Mouse (Mus musculus) retina, postnatal 1 day (tissue): ENCODE data around the gene Gm10318.

Source experiments
- DNase-seq: peaks from one replicate; pipeline ENCODE4 v3.0.0-alpha.2; 2012

Gm10318 gene

DNA sequence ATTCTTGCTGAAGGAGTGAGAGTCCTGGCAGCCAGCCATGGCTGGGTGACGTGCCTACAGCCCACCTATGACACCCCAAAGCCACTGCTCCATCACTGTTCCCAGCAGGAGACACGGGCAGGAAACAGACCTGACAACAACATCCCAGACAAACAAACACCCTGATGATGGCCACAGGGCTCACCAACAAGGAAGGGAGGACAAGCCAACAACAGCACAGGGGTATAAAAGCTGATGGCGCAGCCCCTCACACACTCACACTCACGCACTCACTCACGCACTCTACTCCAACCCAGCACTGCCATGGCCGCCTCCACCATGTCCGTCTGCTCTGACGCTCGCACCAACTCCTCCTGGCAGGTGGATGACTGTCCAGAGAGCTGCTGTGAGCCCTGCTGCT is at the start of gene Gm10318:
Gene Gm10318 (plus strand): TSS at position 301 of the 400 bp plus-strand sequence.
- DNase-seq: peak; percentile 5

DNA sequence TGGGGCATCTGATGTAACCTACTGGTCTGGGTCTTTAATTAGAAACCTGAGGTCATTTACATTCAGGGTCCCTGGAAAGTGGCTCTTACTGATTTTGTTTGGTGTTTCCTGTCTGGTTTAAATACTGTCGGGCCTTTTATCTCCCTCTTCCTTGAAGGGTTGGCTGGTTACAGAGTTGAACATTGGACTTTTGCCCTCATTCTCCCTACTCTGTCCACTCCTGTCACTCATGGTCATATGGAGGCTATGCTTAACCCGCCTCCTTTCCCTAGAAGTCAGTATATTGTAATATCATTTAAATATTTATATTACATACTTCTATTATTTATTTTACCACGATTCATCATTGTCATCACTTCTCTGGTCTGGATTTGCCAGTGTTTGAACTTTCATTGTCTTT is 48.6 kb upstream of the Gm10318 start:
- DNase-seq: no peak

DNA sequence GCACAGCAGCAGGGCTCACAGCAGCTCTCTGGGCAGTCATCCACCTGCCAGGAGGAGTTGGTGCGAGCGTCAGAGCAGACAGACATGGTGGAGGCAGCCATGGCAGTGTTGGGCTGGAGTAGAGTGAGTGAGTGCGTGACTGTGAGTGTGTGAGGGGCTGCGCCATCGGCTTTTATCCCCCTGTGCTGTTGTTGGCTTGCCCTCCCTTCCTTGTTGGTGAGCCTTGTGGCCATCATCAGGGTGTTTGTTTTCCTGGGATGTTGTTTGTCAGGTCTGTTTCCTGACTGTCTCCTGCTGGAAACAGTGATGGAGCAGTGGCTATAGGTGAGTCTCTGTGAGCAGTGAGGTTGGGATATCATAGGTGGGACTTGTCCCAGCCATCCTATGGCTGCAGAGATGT is 40.9 kb upstream of the Gm10318 start, which contains the start of gene Gm9507:
Gene Gm9507 (minus strand): TSS at position 101 of the 400 bp plus-strand sequence.
- no peak for DNase-seq

DNA sequence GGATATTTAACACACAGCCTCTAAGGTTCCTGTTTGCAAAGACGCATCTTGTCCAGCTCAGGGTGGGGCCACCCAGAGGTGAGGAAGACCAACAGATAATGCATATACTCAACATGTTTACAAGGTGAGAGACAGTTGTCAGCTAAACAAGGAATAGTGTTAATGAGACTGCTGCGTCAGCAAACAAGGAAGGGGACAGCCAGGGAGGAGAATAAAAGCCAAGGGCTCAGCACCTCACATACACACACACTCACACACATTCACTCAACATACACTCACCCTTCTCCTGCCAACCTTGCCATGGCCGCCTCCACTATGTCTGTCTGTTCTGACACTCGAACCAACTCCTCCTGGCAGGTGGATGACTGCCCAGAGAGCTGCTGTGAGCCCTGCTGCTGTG is 38.3 kb upstream of the Gm10318 start, which contains the start of gene Gm2696:
Gene Gm2696 (plus strand): TSS at position 301 of the 400 bp plus-strand sequence.
- DNase-seq: no peak

DNA sequence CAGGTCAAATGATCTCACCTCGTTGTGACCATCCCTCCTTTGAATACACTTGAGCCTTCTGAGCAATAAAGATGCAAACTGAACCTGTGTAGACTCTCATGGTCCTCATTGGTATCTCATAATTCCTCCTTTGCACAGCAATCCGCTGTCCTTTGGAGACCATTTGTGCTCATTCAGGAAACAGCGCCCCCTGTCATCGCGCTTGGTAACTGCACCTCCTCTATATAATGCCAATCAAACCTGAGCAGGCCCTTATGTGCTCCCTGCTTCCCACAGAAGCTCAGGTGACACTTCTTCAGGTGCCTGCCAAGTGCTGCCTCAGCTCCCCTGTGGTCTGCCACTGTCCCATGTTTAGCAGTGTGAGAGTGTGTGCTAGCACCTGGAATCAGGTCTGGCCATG is 37.1 kb upstream of the Gm10318 start:
- peak; percentile 45 for DNase-seq

DNA sequence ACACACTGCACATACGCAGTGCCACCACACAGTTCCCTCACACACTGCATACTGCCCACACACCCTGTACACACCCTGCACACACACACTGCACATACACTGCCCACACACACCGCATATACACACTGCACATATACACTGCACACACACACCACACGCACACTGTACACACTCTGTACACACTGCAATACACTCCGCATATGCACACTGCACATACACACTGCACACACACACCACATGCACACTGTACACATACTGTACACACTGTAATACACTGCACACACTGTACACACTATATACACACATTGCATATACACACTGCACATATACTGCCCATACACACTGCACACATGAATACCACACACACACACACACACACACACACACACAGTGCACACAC is 34.1 kb upstream of the Gm10318 start:
- DNase-seq: no peak

DNA sequence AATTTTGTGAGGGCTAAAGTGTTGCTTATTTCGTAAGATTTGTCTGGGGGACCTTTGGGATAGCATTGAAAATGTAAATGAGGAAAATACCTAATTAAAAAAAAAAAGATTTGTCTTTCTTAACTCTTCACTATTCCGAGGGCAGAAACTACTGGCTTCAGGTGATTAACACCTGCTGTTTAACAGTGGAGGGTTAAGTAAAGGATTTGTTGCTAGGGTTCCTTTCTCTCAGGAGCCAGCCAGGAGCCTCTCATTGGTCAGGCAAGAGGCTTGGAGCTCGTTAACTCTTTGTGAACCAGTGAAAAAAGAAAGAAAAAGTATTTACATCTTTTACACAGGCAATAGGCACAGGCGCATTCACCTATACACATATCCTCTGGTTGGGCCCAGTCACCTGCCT is 33.5 kb upstream of the Gm10318 start:
- DNase-seq: no peak

DNA sequence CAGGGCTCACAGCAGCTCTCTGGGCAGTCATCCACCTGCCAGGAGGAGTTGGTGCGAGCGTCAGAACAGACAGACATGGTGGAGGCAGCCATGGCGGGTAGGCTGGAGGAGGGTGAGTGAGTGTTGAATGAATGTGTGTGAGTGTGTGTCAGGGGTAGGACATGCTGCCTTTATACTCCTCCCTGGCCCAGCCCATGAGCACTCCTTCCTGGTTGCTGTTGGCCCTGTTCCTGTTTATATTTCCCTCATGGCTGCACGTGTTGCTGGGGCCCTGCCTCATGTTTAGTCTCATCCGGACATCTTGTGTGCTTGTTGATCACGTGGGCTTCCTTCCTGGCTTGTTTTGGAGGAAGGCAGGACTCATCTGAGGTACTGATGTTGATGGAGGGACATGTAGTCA is 25.7 kb upstream of the Gm10318 start, which contains the start of gene Krtap10-4:
Gene Krtap10-4 (minus strand): TSS at position 145 of the 400 bp plus-strand sequence.
- no peak for DNase-seq

DNA sequence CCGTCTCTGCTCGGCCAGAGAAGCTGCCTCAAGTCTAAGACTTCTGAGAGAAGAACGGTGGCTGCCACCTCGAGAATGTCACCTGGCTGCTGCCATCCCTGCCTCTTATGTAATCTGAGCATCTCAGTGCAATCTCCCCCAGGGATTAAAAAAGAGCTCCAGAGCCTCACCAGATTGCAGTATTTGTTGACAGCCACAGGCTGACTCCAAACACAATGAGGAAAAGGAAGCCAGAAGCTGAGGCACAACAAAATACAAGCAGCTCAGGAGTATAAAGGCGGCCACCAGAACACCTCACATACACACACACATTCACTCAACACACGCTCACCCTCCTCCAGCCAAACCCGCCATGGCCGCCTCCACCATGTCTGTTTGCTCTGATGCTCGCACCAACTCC is 17.0 kb upstream of the Gm10318 start, which contains the start of gene Krtap10-10:
Gene Krtap10-10 (plus strand): TSS at position 301 of the 400 bp plus-strand sequence.
- no peak for DNase-seq

DNA sequence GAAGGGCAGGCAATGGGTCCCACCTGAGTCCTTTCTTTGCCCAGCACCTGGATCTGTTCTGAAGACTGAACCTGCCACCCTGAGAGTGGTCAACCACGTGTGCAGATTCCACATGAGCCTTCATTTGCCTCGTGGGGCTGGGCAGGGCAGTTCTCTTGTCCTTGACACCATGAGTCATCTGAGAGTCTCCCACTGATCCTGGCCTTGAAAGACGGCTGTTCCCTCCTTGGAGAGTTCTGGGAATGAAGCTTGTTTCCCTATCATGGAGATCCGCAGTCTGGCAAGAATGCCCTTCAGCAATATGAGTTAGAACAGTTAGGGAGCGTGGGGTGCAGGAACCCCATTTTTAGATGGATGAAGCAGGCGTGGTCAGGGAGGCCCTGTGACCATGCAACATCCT is 13.7 kb upstream of the Gm10318 start:
- DNase-seq: no peak

DNA sequence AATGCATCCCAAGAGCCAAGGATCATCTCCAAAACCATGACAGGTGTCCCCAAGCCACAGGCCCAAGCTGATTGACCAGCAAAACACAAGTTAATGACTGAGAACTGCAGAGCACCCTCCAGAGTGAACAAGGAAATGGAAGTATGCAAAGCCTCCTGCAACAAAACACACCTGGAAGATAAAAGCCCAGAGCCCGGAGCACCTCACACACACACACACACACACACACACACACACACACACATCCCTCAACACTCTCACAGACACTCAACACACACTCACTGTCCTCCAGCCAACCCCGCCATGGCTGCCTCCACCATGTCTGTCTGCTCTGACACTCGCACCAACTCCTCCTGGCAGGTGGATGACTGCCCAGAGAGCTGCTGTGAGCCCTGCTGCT is 6.2 kb upstream of the Gm10318 start, which contains the start of gene Gm36176:
Gene Gm36176 (plus strand): TSS at position 301 of the 400 bp plus-strand sequence.
- DNase-seq: no peak

DNA sequence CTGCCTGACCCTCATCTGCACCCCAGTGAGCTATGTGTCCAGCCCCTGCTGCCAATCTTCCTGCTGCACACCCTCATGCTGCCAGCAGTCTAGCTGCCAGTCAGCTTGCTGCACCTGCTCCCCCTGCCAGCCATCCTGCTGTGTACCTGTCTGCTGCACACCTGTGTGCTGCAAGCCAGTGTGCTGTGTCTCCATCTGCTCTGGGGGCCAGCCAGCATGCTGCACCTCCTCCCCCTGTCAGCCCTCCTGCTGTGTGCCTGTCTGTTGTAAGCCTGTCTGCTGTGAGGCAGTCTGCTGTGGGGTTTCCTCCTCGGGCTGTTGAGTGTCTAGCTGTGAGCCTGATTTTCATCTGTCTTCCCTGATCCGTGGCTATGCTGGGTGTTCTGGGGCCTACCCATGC is 5.7 kb upstream of the Gm10318 start:
- peak; percentile 5 for DNase-seq

DNA sequence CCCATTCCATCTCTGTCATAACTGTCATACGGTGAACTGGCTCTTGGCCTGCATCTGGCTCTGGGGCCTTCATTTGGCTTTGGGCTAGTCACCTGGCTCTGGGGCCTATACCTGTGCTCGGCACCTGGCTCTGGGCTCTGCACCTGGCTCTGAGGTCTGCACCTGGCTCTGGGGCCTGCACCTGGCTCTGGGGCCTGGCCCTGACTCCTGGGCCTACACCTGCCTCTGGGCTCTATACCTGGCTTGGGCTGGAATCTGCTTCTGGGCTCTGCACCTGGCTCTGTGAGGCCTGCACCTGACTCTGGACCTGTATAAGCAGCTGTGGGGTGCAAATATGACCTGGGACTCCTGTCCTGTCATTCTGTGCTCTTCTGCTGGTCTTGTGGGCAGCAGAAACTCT is 5.1 kb upstream of the Gm10318 start:
- no peak for DNase-seq

DNA sequence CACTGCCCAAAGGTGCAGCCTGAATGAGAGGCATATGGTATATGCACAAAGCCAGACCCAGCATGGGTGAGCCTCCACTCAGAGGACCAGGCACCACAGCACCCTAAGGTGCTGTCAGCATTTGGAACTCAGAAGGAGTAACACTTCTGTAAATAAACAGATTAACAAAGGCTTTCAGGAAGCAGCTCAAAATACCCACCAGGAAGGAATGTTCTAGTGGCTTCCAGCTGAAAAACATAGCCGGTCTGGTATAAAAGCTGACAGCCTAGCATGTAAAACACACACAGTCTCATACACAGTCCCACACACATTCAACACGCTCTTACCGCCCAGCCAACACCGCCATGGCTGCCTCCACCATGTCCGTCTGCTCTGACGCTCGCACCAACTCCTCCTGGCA is 9.0 kb downstream of the Gm10318 start, which contains the start of gene Gm3285:
Gene Gm3285 (plus strand): TSS at position 301 of the 400 bp plus-strand sequence.
- DNase-seq: no peak

DNA sequence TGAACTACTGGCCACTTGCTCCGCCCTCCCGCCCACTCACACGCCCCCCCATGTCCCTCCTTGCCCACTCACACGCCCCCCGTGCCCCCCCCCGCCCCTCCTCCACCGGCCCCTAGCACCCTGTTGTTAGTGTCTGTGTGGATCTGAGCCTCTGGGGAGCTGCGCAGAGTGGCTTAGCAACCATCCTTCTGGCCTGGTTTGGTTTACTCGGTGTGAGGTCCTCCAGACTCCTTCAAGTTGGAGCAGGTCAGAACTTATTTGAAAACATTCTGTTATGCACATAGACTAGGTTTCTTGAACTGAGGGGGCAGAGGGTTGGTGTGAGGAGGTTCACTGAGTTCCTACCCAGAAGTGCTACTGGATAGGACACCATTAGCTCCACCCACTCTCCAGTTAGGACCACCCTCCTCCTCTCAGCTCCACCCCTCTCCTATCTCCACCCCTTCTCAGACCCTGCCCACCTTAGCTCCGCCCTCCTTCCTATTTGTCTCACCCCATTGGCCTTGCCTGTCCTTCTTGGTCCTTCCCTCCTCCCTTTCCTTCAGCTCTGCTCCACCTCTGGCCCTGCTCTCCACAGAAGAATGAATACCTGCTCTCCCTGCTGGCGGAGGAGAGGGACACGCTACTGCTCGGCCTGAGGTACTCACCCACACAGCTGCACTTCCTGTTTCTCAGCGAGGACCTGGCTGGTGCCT is 11.6 kb downstream of the Gm10318 start:
- DNase-seq: peak; percentile 81

DNA sequence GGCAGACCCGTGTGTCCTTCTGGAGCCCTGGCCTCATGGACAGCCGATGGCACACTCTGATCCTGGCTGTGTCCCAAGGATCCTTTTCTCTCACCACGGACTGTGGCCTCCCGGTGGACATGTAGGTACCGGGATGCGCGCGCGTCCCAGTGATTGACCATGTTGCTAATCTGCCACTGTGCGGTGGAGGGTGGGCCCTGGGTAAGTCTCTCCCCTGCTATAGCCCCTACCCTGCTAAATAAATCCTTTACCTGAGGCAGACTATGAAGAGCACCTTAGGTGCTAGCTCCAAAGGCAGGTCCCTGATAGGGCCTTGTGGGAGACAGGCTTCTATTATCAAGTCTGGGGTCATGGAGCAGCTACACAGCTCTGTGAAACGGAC is 12.1 kb downstream of the Gm10318 start:
- no peak for DNase-seq

DNA sequence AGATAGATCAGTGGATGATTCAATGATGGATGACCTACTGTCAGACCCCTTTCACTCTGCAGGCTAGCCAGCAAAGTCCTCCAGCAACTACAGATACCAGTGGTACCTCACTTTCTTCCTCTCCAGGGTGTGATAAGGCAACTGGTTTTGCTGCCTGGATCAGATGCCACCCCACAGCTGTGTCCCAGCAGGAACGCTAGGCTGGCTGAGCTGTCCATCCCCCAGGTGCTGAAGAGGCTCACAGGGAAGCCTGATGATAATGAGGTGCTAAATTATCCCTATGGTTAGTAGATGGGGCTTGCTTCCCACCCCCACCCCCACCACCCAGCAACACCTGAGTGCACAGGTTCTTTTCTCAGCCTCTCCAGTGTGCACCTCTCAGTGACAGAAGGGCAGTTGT is 14.9 kb downstream of the Gm10318 start:
- no peak for DNase-seq

DNA sequence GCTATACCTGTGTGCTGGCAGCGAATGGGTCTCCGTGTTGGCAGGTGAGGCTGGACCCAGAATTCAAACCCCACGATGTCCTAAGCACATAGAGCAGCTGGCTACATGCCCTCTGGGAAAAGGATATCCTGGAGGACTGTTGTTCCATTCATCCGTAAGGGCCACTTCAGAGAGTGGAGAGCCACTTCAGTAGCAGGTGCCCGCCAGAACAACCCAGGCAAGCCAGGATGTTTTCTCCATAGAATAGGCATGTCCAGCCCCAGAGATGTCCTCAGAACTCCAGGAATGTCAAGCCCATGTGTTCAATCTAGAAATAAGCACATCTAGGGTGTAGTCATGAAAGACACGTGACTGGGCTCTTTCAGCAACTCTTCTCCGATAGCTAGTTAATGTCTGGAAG is 17.0 kb downstream of the Gm10318 start:
- DNase-seq: no peak

DNA sequence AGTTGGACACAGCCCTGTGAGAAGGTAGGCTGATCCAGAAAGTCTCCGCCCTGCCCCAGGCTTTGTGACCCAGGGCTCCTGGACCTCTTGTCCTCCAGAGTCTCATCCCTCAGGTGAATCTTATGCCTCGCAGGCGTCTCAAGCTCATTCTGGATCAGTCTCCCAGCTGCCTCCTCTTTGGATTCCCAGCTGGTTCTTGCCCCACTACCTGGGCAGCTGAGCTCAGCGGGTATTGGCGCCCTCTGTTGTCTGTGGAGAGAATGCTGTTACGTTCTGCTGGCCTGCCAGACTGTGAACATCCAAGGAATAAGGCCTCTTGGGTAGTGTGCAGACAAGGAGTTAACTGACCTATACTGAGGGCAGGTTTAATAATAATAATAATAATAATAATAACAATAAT is 26.3 kb downstream of the Gm10318 start:
- DNase-seq: no peak

DNA sequence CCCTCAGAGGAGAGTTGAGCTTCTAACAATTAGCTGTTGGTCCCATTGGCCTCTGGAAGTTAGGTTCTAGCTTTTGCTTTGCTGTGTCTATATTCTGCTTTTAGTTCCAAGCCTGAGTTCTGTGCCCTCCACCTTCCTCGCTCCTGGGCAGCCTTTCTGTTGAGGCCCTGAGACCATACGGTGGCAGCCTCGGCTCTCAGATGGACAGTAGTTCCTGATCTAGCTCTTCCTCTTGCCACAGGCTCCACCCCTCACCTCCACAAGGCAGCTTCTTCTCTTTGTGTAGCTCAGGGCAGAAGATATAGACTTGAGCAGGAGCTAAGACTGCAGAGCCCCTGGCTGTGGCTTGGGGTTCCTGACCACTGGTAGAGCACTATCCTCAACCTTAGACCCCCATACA is 27.6 kb downstream of the Gm10318 start:
- DNase-seq: no peak

DNA sequence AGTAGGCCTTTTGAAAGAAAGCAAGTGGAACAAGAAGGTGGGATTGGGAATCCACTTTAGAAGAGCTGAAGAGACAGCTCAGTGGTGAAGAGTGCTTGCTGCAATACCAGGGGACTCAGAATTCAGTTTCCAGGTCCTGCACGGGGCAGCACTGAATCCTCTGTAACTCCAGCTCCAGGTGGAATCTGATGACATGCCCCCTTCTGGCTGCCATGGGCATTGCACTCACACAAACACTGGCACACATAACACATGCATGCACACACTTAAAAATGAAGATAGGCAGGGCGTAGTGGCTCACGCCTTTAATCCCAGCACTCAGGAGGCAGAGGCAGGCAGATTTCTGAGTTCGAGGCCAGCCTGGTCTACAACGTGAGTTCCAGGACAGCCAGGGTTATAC is 29.9 kb downstream of the Gm10318 start:
- DNase-seq: peak; percentile 9

DNA sequence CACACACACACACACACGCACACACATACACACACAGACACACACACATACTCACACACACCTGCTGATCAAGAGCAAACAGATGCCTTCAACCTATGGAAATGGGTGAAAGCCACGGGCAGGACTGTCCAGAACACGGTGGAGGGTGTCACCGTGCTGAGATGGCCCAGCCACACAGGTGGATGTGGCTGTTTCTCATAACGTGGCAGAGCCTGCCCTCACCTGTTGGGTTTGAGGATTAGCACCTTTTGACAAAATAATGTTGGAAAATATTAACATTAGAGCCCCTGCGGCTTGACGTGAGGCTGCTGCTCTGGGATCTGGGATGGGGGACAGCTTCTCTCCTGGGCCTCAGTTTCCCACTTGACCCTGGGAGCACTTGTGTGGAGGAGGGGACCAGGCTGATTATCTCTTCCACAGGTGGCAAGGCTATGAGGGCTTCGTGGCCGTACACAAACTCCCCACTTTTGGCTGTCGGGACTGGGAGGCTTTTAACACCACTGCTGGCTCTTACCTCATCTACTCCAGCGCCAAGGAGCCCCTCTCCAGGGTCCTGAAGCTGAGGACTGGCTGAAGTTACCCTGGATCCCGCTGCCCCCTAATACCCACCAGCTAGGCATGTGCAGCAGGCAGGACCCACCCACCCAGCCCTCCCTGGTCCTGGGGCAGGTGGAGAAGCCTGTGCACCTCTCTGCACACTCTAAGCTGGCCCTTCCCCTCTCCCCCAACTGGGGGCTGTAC is 33.5 kb downstream of the Gm10318 start:
- no peak for DNase-seq

DNA sequence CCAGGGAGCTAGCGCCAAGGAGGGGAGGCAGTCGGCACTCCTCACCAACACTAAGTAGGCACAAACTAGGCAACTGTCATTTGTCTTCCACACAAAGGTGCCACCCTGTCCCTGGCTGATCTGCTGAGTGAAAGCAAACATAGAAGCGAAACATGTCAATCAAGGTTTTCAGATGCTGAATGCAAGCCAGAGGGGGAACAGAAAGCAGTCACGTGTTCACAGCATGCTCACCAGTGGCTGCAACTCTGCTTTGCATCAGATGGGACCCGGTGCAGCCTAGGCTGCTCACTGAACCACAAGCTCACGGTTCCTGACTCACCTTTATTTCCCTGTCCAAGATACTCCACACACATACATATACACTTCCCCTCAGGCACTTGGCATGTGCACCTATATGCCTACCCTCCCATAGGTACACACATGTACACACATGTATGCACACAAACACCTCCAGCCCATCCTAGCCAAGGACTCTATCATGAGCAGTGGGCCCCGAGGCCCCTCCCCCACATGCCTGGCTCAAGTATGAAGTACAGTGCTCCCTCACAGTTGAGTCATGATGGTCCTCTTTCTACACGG is 38.4 kb downstream of the Gm10318 start:
- DNase-seq: no peak

DNA sequence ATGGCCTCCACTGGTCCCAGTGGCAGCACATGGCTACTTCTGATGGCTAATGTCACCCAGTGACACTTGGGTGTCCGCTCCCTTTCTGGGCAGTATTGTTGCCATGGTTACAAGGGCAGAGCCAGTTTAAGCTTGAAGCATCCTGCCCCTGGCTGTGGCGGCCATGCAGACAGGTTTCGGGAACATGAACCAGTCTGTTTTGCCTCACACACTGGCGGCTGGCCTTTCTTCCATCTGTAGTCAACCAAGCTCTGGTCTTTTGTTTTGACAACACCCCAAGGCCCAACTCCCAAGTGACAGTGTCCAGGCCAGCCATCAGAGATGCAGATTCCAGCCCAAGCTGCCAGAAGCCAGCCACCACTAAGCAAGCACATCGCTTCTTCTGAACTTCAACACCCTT is 42.9 kb downstream of the Gm10318 start:
- peak; percentile 33 for DNase-seq
